Mouse (Mus musculus) heart, embryonic 15.5 days (tissue): ENCODE results near the gene Smcp. TPM values are rescaled to one million over a fixed set of nuclear protein-coding genes. Genes with fewer than 3 reads are reported as not detected.

Source experiments
- ATAC-seq: fragments of 200-750 bp; cut with Nextera tagmentation; replicated peaks from 2 replicates; pipeline ENCODE4 v1.8.0; 2017; ENCODE audit warnings: low read depth, moderate TSS enrichment; ENCODE audit not compliant: insufficient number of reproducible peaks, insufficient read depth, low FRiP score
- H3K27ac ChIP-seq: fragments of 300-500 bp; sonication (generic); 2 replicates; pipeline ENCODE4 v1.5.1; 2015; ENCODE audit warnings: mild to moderate bottlenecking, inconsistent platforms
- H3K27me3 ChIP-seq: fragments of 300-500 bp; sonication (generic); 2 replicates; pipeline ENCODE4 v1.6.1; 2015; ENCODE audit warnings: inconsistent platforms
- H3K36me3 ChIP-seq: fragments of 300-500 bp; sonication (generic); 2 replicates; pipeline ENCODE4 v1.6.1; 2015; ENCODE audit warnings: mild to moderate bottlenecking, inconsistent platforms
- H3K4me1 ChIP-seq: fragments of 300-500 bp; sonication (generic); replicated peaks from 2 replicates; pipeline ENCODE4 v1.6.1; 2015; ENCODE audit warnings: inconsistent platforms
- H3K4me2 ChIP-seq: fragments of 300-500 bp; sonication (generic); 2 replicates; pipeline ENCODE4 v1.6.1; 2015; ENCODE audit warnings: inconsistent platforms, mild to moderate bottlenecking, moderate library complexity
- H3K4me3 ChIP-seq: fragments of 300-500 bp; sonication (generic); 2 replicates; pipeline ENCODE4 v1.5.1; 2015; ENCODE audit warnings: mild to moderate bottlenecking, inconsistent platforms
- H3K9ac ChIP-seq: fragments of 300-500 bp; sonication (generic); 2 replicates; pipeline ENCODE4 v1.6.1; 2015; ENCODE audit warnings: mild to moderate bottlenecking, inconsistent platforms
- H3K9me3 ChIP-seq: fragments of 300-500 bp; sonication (generic); replicated peaks from 2 replicates; pipeline ENCODE4 v1.6.1; 2016; ENCODE audit warnings: inconsistent platforms
- WGBS: fragments of 180-500 bp; shearing (Covaris S2); methylation state at CpG from one replicate; pipeline ENCODE4 v1.1.7; 2015; ENCODE audit warnings: mixed read lengths; 5-methylcytosine and 5-hydroxymethylcytosine counted together
- polyA plus RNA-seq: library from polyadenylated mRNA; unstranded; fragments of >200 nt; fragmentation: Nextera tagmentation; extraction: Ambion mirVana; gene quantifications from 2 replicates; pipeline ENCODE4 v1.2.1, GENCODE M21; 2015

Smcp gene
- not detected in 2 replicates for polyA plus RNA-seq

GRCm38 (mm10) chr3:92588858-92589257 is at the start of gene Smcp:
Gene Smcp (minus strand): TSS chr3:92588997.
- Histone ChIP-seq H3K9me3 (no peaks in the 10 kb centered on the region), H3K27me3 (no peaks in the 10 kb centered on the region), H3K4me1 (no peaks in the 10 kb centered on the region), H3K27ac (no peak within 1 kb of the TSS), H3K4me2 (no peak within 1 kb of the TSS), H3K36me3 (no peaks in the 10 kb centered on the region), H3K4me3 (no peak within 1 kb of the TSS), H3K9ac (no peak within 1 kb of the TSS)
- WGBS: 65% methylated on average over 1 of the region's 1 CpGs
- no peak for ATAC-seq

GRCm38 (mm10) chr3:92638653-92638991 is 49.8 kb upstream of the Smcp start:
- Histone ChIP-seq H3K27me3 (no peaks in the 10 kb centered on the region), H3K27ac (no peak overlapping the region), H3K36me3 (no peaks in the 10 kb centered on the region), H3K9ac (no peak overlapping the region), H3K4me3 (no peak overlapping the region), H3K9me3 (no peaks in the 10 kb centered on the region), H3K4me1 (no peaks in the 10 kb centered on the region), H3K4me2 (no peak overlapping the region)
- WGBS: 79% methylated on average over 3 of the region's 3 CpGs
- ATAC-seq: no peak

GRCm38 (mm10) chr3:92637745-92638652 is 49.2 kb upstream of the Smcp start:
- Histone ChIP-seq H3K4me2 (no peak overlapping the region), H3K4me1 (no peaks in the 10 kb centered on the region), H3K9me3 (no peaks in the 10 kb centered on the region), H3K36me3 (no peaks in the 10 kb centered on the region), H3K4me3 (no peak overlapping the region), H3K27ac (no peak overlapping the region), H3K9ac (no peak overlapping the region), H3K27me3 (no peaks in the 10 kb centered on the region)
- ATAC-seq: no peak
- WGBS: 57% methylated on average over 1 of the region's 1 CpGs

GRCm38 (mm10) chr3:92621560-92621959 is 32.8 kb upstream of the Smcp start, which contains the start of gene Lce6a:
Gene Lce6a (minus strand): TSS chr3:92621660.
- H3K4me3 ChIP-seq: no peak within 1 kb of the TSS
- no peaks in the 10 kb centered on the region for H3K27me3 ChIP-seq
- no peak within 1 kb of the TSS for H3K27ac ChIP-seq
- WGBS: 61% methylated on average over 2 of the region's 2 CpGs
- no peak within 1 kb of the TSS for H3K4me2 ChIP-seq
- H3K9ac ChIP-seq: no peak within 1 kb of the TSS
- no peaks in the 10 kb centered on the region for H3K4me1 ChIP-seq
- ATAC-seq: no peak
- no peaks in the 10 kb centered on the region for H3K9me3 ChIP-seq
- H3K36me3 ChIP-seq: no peaks in the 10 kb centered on the region

- H3K36me3 ChIP-seq: no peaks in the 10 kb centered on the region
- no peak overlapping the region for H3K9ac ChIP-seq
- H3K9me3 ChIP-seq: no peaks in the 10 kb centered on the region
- H3K27me3 ChIP-seq: no peaks in the 10 kb centered on the region
- H3K27ac ChIP-seq: no peak overlapping the region
- 23% methylated on average over 1 of the region's 1 CpGs for WGBS
- no peak for ATAC-seq
- H3K4me3 ChIP-seq: no peak overlapping the region
- no peak overlapping the region for H3K4me2 ChIP-seq
- no peaks in the 10 kb centered on the region for H3K4me1 ChIP-seq
Observed at GRCm38 (mm10) chr3:92609804-92610203, 21.0 kb upstream of the Smcp start.

- Histone ChIP-seq H3K9me3 (no peaks in the 10 kb centered on the region; the same call in 1 of the 2 replicates), H3K4me2 (no peak within 1 kb of the TSS), H3K4me1 (no peaks in the 10 kb centered on the region), H3K4me3 (no peak within 1 kb of the TSS), H3K27ac (no peak within 1 kb of the TSS), H3K27me3 (no peaks in the 10 kb centered on the region), H3K36me3 (no peaks in the 10 kb centered on the region), H3K9ac (no peak within 1 kb of the TSS)
- no peak for ATAC-seq
Observed at GRCm38 (mm10) chr3:92607392-92607791, 18.6 kb upstream of the Smcp start, which contains the start of gene 2210017I01Rik. Gene 2210017I01Rik (minus strand): TSS chr3:92607492.

GRCm38 (mm10) chr3:92602169-92602568 is 13.4 kb upstream of the Smcp start:
- Histone ChIP-seq H3K9ac (no peak overlapping the region), H3K4me1 (no peaks in the 10 kb centered on the region), H3K9me3 (no peaks in the 10 kb centered on the region; the same call in 1 of the 2 replicates), H3K4me3 (no peak overlapping the region), H3K4me2 (no peak overlapping the region), H3K27me3 (no peaks in the 10 kb centered on the region), H3K27ac (no peak overlapping the region), H3K36me3 (no peaks in the 10 kb centered on the region)
- WGBS: 33% methylated on average over 1 of the region's 1 CpGs
- no peak for ATAC-seq

GRCm38 (mm10) chr3:92600456-92600855 is 11.7 kb upstream of the Smcp start:
- H3K27me3 ChIP-seq: no peaks in the 10 kb centered on the region
- H3K27ac ChIP-seq: no peak overlapping the region
- H3K36me3 ChIP-seq: no peaks in the 10 kb centered on the region
- no peak for ATAC-seq
- no peaks in the 10 kb centered on the region; the same call in 1 of the 2 replicates for H3K9me3 ChIP-seq
- H3K4me3 ChIP-seq: no peak overlapping the region
- H3K9ac ChIP-seq: no peak overlapping the region
- H3K4me1 ChIP-seq: no peaks in the 10 kb centered on the region
- no peak overlapping the region for H3K4me2 ChIP-seq
- 51% methylated on average over 1 of the region's 1 CpGs for WGBS

GRCm38 (mm10) chr3:92599973-92600372 is 11.2 kb upstream of the Smcp start:
- no peak overlapping the region for H3K4me3 ChIP-seq
- no peak overlapping the region for H3K4me2 ChIP-seq
- ATAC-seq: no peak
- H3K9ac ChIP-seq: no peak overlapping the region
- no peaks in the 10 kb centered on the region; the same call in 1 of the 2 replicates for H3K9me3 ChIP-seq
- H3K27ac ChIP-seq: no peak overlapping the region
- H3K36me3 ChIP-seq: no peaks in the 10 kb centered on the region
- H3K27me3 ChIP-seq: no peaks in the 10 kb centered on the region
- no peaks in the 10 kb centered on the region for H3K4me1 ChIP-seq

- Histone ChIP-seq H3K27me3 (no peaks in the 10 kb centered on the region), H3K4me2 (no peak overlapping the region), H3K4me3 (no peak overlapping the region), H3K4me1 (no peaks in the 10 kb centered on the region), H3K27ac (no peak overlapping the region), H3K9me3 (no peaks in the 10 kb centered on the region), H3K36me3 (no peaks in the 10 kb centered on the region), H3K9ac (no peak overlapping the region)
- ATAC-seq: no peak
- WGBS: 70% methylated on average over 2 of the region's 2 CpGs
Observed at GRCm38 (mm10) chr3:92598429-92598828, 9.6 kb upstream of the Smcp start.

- no peak overlapping the region for H3K9ac ChIP-seq
- 54% methylated on average over 3 of the region's 3 CpGs for WGBS
- no peaks in the 10 kb centered on the region for H3K27me3 ChIP-seq
- H3K4me2 ChIP-seq: no peak overlapping the region
- H3K4me3 ChIP-seq: no peak overlapping the region
- no peak for ATAC-seq
- no peaks in the 10 kb centered on the region for H3K4me1 ChIP-seq
- no peaks in the 10 kb centered on the region for H3K36me3 ChIP-seq
- no peaks in the 10 kb centered on the region for H3K9me3 ChIP-seq
- H3K27ac ChIP-seq: no peak overlapping the region
Observed at GRCm38 (mm10) chr3:92587190-92587589, 1.6 kb downstream of the Smcp start.

GRCm38 (mm10) chr3:92585055-92585454 is 3.7 kb downstream of the Smcp start:
- no peaks in the 10 kb centered on the region for H3K36me3 ChIP-seq
- H3K4me3 ChIP-seq: no peak overlapping the region
- H3K4me1 ChIP-seq: no peaks in the 10 kb centered on the region
- WGBS: 56% methylated on average over 1 of the region's 1 CpGs
- H3K27ac ChIP-seq: no peak overlapping the region
- H3K27me3 ChIP-seq: no peaks in the 10 kb centered on the region
- no peaks in the 10 kb centered on the region for H3K9me3 ChIP-seq
- ATAC-seq: no peak
- no peak overlapping the region for H3K4me2 ChIP-seq
- no peak overlapping the region for H3K9ac ChIP-seq
